Mouse (Mus musculus) cerebellum, adult 2 months (tissue): ENCODE measurements around the gene Plek.

Experiments used
- CTCF ChIP-seq: fragments of 200-500 bp; IDR thresholded peaks from 2 replicates; pipeline ENCODE4 v1.5.1; 2011; ENCODE audit warnings: low read depth, mild to moderate bottlenecking, control low read depth, low read length, moderate library complexity, borderline replicate concordance; ENCODE audit not compliant: insufficient read depth
- POLR2A ChIP-seq: fragments of 200-500 bp; IDR thresholded peaks from 2 replicates; pipeline ENCODE4 v1.6.1; 2011; ENCODE audit warnings: low read length, control low read depth, borderline replicate concordance; ENCODE audit not compliant: insufficient read depth

DNA sequence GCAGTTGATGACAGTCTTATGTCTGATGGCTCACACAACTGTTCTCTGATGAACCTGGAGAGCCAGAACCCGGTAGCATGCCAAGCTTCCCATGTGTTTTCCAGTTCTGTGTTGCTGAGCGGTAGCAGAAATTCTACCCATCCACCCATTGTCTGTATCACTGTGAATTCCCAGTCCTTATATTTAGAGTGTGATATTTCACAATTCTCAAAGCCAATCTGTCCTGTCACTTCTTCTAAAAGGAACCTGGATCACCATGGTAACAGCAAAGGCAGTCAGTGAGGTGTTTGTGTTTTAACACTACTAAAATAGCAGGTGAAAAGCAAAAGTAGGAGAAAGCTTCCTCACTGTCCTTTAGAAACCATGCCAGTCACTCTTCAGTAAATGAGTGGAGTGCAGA is 6.4 kb downstream of the Plek start:
- TF ChIP-seq POLR2A (no peak), CTCF (no peak)
